Mouse (Mus musculus) spleen, adult 18-20 months (tissue): ENCODE data around the gene Slc22a23.
"Not testable (repeated sequence)": the region's sequence is repeated elsewhere in the genome, so short reads cannot be mapped to it uniquely, and the experiment has no call there.

Experiments used
- DNase-seq, 2 experiments: peaks; one replicate each; pipeline ENCODE4 v3.0.0; 2022; ENCODE audit warnings: mixed read lengths in 2 of 2

The Slc22a23 gene

GRCm38 (mm10) chr13:34345128-34346085 is at the start of gene Slc22a23:
Gene Slc22a23 (minus strand): TSS chr13:34345182.
- peak; percentile 63 to 74 for DNase-seq

GRCm38 (mm10) chr13:34394305-34394704 is 49.3 kb upstream of the Slc22a23 start:
- not testable (repeated sequence) for DNase-seq

- no peak for DNase-seq
These were observed 47.4 kb upstream of the Slc22a23 start for GRCm38 (mm10) chr13:34392376-34392775.

GRCm38 (mm10) chr13:34388219-34388618 is 43.2 kb upstream of the Slc22a23 start:
- no peak for DNase-seq

- no peak for DNase-seq
These were observed 38.4 kb upstream of the Slc22a23 start for GRCm38 (mm10) chr13:34383416-34383815.

GRCm38 (mm10) chr13:34378926-34379325 is 33.9 kb upstream of the Slc22a23 start:
- no peak for DNase-seq

GRCm38 (mm10) chr13:34375145-34375544 is 30.2 kb upstream of the Slc22a23 start:
- DNase-seq = no peak

- no peak for DNase-seq
These were observed 28.0 kb upstream of the Slc22a23 start for GRCm38 (mm10) chr13:34372870-34373478.

- no peak for DNase-seq
These were observed 27.2 kb upstream of the Slc22a23 start for GRCm38 (mm10) chr13:34371951-34372869.

- no peak for DNase-seq
These were observed 25.4 kb upstream of the Slc22a23 start for GRCm38 (mm10) chr13:34370281-34370825.

- no peak for DNase-seq
These were observed 20.2 kb upstream of the Slc22a23 start for GRCm38 (mm10) chr13:34365226-34365625.

- no peak for DNase-seq
These were observed 10.7 kb upstream of the Slc22a23 start for GRCm38 (mm10) chr13:34355656-34356055.

- no peak for DNase-seq
These were observed 10.0 kb upstream of the Slc22a23 start for GRCm38 (mm10) chr13:34354830-34355624.

- DNase-seq = no peak
These were observed 8.3 kb upstream of the Slc22a23 start for GRCm38 (mm10) chr13:34353241-34353640.

- DNase-seq = no peak
These were observed 6.5 kb upstream of the Slc22a23 start for GRCm38 (mm10) chr13:34351437-34351836.

GRCm38 (mm10) chr13:34347960-34348889 is 3.2 kb upstream of the Slc22a23 start:
- DNase-seq = no peak

- no peak for DNase-seq
These were observed 1.8 kb upstream of the Slc22a23 start for GRCm38 (mm10) chr13:34346748-34347147.

GRCm38 (mm10) chr13:34346238-34346637 is 1.3 kb upstream of the Slc22a23 start:
- DNase-seq = no peak

GRCm38 (mm10) chr13:34344376-34345127 is 430 bp downstream of the Slc22a23 start:
- DNase-seq = peak; percentile 9 to 26
